Mouse (Mus musculus): ENCODE data around the gene Rrh. TPM values are rescaled to one million over a fixed set of nuclear protein-coding genes. Genes with fewer than 3 reads are reported as not detected.

The Rrh gene
- polyA plus RNA-seq, 1 experiment from 2014 or later, result not detected

GRCm38 (mm10) chr3:129826691-129827090 is 4.3 kb upstream of the Rrh start:
- Histone ChIP-seq H3K9me3 (ENCODE audit: low read length) (no peaks in the 10 kb centered on the region), H3K27ac (ENCODE audit: low read depth) (no peak overlapping the region), H3K27me3 (ENCODE audit: insufficient read depth, low read length) (no peaks in the 10 kb centered on the region), H3K9ac (replicated peaks) (no peak overlapping the region), H3K4me2 (ENCODE audit: low read depth, low read length) (no peak overlapping the region), H3K4me3 (ENCODE audit: low read depth, low read length) (no peak overlapping the region), H3K36me3 (replicated peaks; ENCODE audit: insufficient read depth, low read length) (peaks cover 21% of the 10 kb centered on the region; the same call in 1 of the 2 replicates), H3K4me1 (ENCODE audit: insufficient read depth) (peaks cover 13% of the 10 kb centered on the region)
- TF ChIP-seq EP300 (IDR thresholded peaks at IDR 0.05; ENCODE audit: low read depth) (no peak), CTCF (IDR thresholded peaks at IDR 0.05; ENCODE audit: low read depth) (no peak)
- no peak for ATAC-seq
- no peak for DNase-seq
- WGBS (ENCODE audit: insufficient replicate concordance), result 83% methylated on average over 10 of the region's 10 CpGs

GRCm38 (mm10) chr3:129824891-129825290 is 2.5 kb upstream of the Rrh start:
- TF ChIP-seq EP300 (IDR thresholded peaks at IDR 0.05; ENCODE audit: low read depth), result no peak
- no peak for TF ChIP-seq CTCF (IDR thresholded peaks at IDR 0.05; ENCODE audit: low read depth)
- Histone ChIP-seq H3K4me2 (ENCODE audit: low read depth, low read length) (no peak overlapping the region), H3K9ac (replicated peaks) (no peak overlapping the region), H3K9me3 (ENCODE audit: low read length) (no peaks in the 10 kb centered on the region), H3K4me3 (ENCODE audit: low read depth, low read length) (no peak overlapping the region), H3K4me1 (ENCODE audit: insufficient read depth) (peaks cover 9% of the 10 kb centered on the region), H3K36me3 (replicated peaks; ENCODE audit: insufficient read depth, low read length) (peaks cover 23% of the 10 kb centered on the region; the same call in 1 of the 2 replicates), H3K27me3 (ENCODE audit: insufficient read depth, low read length) (no peaks in the 10 kb centered on the region), H3K27ac (ENCODE audit: low read depth) (no peak overlapping the region)
- no peak for DNase-seq
- WGBS (ENCODE audit: insufficient replicate concordance), result 88% methylated on average over 10 of the region's 10 CpGs
- ATAC-seq, result no peak

GRCm38 (mm10) chr3:129824146-129824545 is 1.8 kb upstream of the Rrh start:
- 92% methylated on average over 4 of the region's 4 CpGs for WGBS (ENCODE audit: insufficient replicate concordance)
- Histone ChIP-seq H3K36me3 (replicated peaks; ENCODE audit: insufficient read depth, low read length) (peaks cover 23% of the 10 kb centered on the region; the same call in 1 of the 2 replicates), H3K4me3 (ENCODE audit: low read depth, low read length) (no peak overlapping the region), H3K27me3 (ENCODE audit: insufficient read depth, low read length) (no peaks in the 10 kb centered on the region), H3K27ac (ENCODE audit: low read depth) (no peak overlapping the region), H3K4me1 (ENCODE audit: insufficient read depth) (peaks cover 3% of the 10 kb centered on the region), H3K4me2 (ENCODE audit: low read depth, low read length) (no peak overlapping the region), H3K9me3 (ENCODE audit: low read length) (no peaks in the 10 kb centered on the region), H3K9ac (replicated peaks) (no peak overlapping the region)
- TF ChIP-seq EP300 (IDR thresholded peaks at IDR 0.05; ENCODE audit: low read depth) (no peak), CTCF (IDR thresholded peaks at IDR 0.05; ENCODE audit: low read depth) (no peak)
- ATAC-seq (no peak), DNase-seq (no peak)

GRCm38 (mm10) chr3:129823293-129823692 is 906 bp upstream of the Rrh start:
- TF ChIP-seq EP300 (IDR thresholded peaks at IDR 0.05; ENCODE audit: low read depth) (no peak), CTCF (IDR thresholded peaks at IDR 0.05; ENCODE audit: low read depth) (peak; percentile 70)
- peak; percentile 60 for ATAC-seq
- H3K4me3 ChIP-seq (ENCODE audit: low read depth, low read length), result no peak overlapping the region
- no peaks in the 10 kb centered on the region for H3K9me3 ChIP-seq (ENCODE audit: low read length)
- H3K9ac ChIP-seq (replicated peaks), result no peak overlapping the region
- 47% methylated on average over 5 of the region's 5 CpGs for WGBS (ENCODE audit: insufficient replicate concordance)
- DNase-seq, result no peak
- no peak overlapping the region for H3K27ac ChIP-seq (ENCODE audit: low read depth)
- H3K4me1 ChIP-seq (ENCODE audit: insufficient read depth), result no peaks in the 10 kb centered on the region
- peaks cover 20% of the 10 kb centered on the region; the same call in 1 of the 2 replicates for H3K36me3 ChIP-seq (replicated peaks; ENCODE audit: insufficient read depth, low read length)
- H3K4me2 ChIP-seq (ENCODE audit: low read depth, low read length), result no peak overlapping the region
- H3K27me3 ChIP-seq (ENCODE audit: insufficient read depth, low read length), result no peaks in the 10 kb centered on the region

GRCm38 (mm10) chr3:129821736-129822135 is 651 bp downstream of the Rrh start:
- peaks cover 17% of the 10 kb centered on the region; the same call in 1 of the 2 replicates for H3K36me3 ChIP-seq (replicated peaks; ENCODE audit: insufficient read depth, low read length)

GRCm38 (mm10) chr3:129820847-129821246 is 1.5 kb downstream of the Rrh start:
- Histone ChIP-seq H3K4me2 (ENCODE audit: low read depth, low read length) (no peak overlapping the region), H3K9me3 (ENCODE audit: low read length) (no peaks in the 10 kb centered on the region), H3K27me3 (ENCODE audit: insufficient read depth, low read length) (no peaks in the 10 kb centered on the region), H3K36me3 (replicated peaks; ENCODE audit: insufficient read depth, low read length) (peaks cover 17% of the 10 kb centered on the region; the same call in 1 of the 2 replicates), H3K27ac (ENCODE audit: low read depth) (no peak overlapping the region), H3K9ac (replicated peaks) (no peak overlapping the region), H3K4me1 (ENCODE audit: insufficient read depth) (no peaks in the 10 kb centered on the region), H3K4me3 (ENCODE audit: low read depth, low read length) (no peak overlapping the region)
- DNase-seq (no peak), ATAC-seq (no peak)
- TF ChIP-seq EP300 (IDR thresholded peaks at IDR 0.05; ENCODE audit: low read depth) (no peak), CTCF (IDR thresholded peaks at IDR 0.05; ENCODE audit: low read depth) (no peak)
- 62% methylated on average over 9 of the region's 9 CpGs for WGBS (ENCODE audit: insufficient replicate concordance)

More at GRCm38 (mm10) chr3:129821736-129822135, 651 bp downstream of the Rrh start:
- ATAC-seq, result no peak
- 78% methylated on average over 8 of the region's 8 CpGs for WGBS (ENCODE audit: insufficient replicate concordance)
- H3K9me3 ChIP-seq (ENCODE audit: low read length), result no peaks in the 10 kb centered on the region
- no peak for DNase-seq
- no peak overlapping the region for H3K4me3 ChIP-seq (ENCODE audit: low read depth, low read length)
- no peak overlapping the region for H3K4me2 ChIP-seq (ENCODE audit: low read depth, low read length)
- no peaks in the 10 kb centered on the region for H3K27me3 ChIP-seq (ENCODE audit: insufficient read depth, low read length)
- no peaks in the 10 kb centered on the region for H3K4me1 ChIP-seq (ENCODE audit: insufficient read depth)
- no peak overlapping the region for H3K27ac ChIP-seq (ENCODE audit: low read depth)
- TF ChIP-seq CTCF (IDR thresholded peaks at IDR 0.05; ENCODE audit: low read depth) (no peak), EP300 (IDR thresholded peaks at IDR 0.05; ENCODE audit: low read depth) (no peak)
- no peak overlapping the region for H3K9ac ChIP-seq (replicated peaks)

GRCm38 (mm10) chr3:129803765-129804164 is 18.6 kb downstream of the Rrh start, which contains the start of gene Lrit3:
TSS of gene Lrit3 (minus strand) at chr3:129804030.
- 76% methylated on average over 10 of the region's 10 CpGs for WGBS (ENCODE audit: insufficient replicate concordance)
- no peak within 1 kb of the TSS for H3K4me3 ChIP-seq (ENCODE audit: low read depth, low read length)

More at GRCm38 (mm10) chr3:129803765-129804164, 18.6 kb downstream of the Rrh start, which contains the start of gene Lrit3:
- no peak for ATAC-seq
- Histone ChIP-seq H3K27ac (ENCODE audit: low read depth) (no peak within 1 kb of the TSS), H3K4me2 (ENCODE audit: low read depth, low read length) (no peak within 1 kb of the TSS), H3K4me1 (ENCODE audit: insufficient read depth) (no peaks in the 10 kb centered on the region), H3K36me3 (replicated peaks; ENCODE audit: insufficient read depth, low read length) (no peaks in the 10 kb centered on the region), H3K9ac (replicated peaks) (no peak within 1 kb of the TSS), H3K9me3 (ENCODE audit: low read length) (no peaks in the 10 kb centered on the region), H3K27me3 (ENCODE audit: insufficient read depth, low read length) (no peaks in the 10 kb centered on the region)
- TF ChIP-seq EP300 (IDR thresholded peaks at IDR 0.05; ENCODE audit: low read depth), result no peak
- no peak for TF ChIP-seq CTCF (IDR thresholded peaks at IDR 0.05; ENCODE audit: low read depth)
- no peak for DNase-seq

All from liver, postnatal 0 days (tissue).